8 mouse cellular contexts compared by ENCODE assay signal in the genomic region with DNA sequence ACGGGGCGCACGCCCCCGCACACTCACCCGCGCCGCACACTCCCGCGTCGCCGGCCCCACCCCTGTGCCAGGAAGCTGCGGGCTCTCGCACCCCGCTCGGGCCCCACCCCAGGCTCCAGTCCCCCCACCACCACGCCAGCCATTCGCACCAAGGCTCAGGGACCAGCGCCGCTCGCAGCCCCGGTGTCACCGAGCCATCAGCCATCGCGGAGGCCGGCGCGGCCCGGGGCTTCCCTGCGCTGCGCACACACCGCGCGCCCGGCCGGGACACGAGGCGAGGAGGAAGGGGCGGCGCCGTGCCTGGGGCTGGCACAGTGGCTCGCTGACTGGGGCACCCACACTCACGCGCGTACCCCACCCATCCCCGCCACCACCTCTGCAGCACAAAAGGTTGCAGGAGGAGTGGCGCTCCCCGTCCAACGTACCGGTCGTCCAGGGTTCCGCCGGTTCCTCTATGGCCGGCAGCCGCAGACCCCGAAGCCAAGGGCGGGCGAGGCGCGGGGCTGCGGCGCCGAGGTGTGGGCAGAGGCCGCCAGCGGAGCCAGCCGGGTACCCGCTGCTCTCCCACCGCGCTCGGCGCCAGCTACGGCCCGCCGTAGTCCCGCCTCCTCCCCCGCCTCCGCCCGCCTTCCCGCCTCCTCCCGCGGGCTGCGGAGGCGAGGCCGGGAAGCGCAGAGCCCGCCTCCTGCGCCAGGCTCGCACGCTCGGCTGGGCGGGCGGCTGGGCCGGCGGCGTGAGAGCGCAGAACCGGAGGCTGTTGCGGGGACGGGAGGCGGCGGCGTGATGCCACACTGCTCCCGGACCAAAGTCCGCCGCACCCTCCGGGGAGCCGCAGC. TPM values are rescaled to one million over a fixed set of nuclear protein-coding genes. Genes with fewer than 3 reads are reported as not detected.
A peak's percentile ranks its signal among the peaks of the same experiment; 100 is the strongest.
DNase-seq lines count a peak whose midpoint lies in the region; ATAC-seq and TF ChIP-seq lines count a peak whose summit lies in the region.

Gene D1Ertd622e (minus strand): TSS at position 669 of the 836 bp plus-strand sequence.

- peak within 1 kb of the TSS; percentile 99 for H3K9ac ChIP-seq in hindbrain, embryonic 15.5 days

- under 1% methylated on average over 69 of the region's 106 CpGs for WGBS in hindbrain, embryonic 15.5 days

- peaks cover 41% of the 10 kb centered on the region for H3K4me1 ChIP-seq in hindbrain, embryonic 15.5 days (replicated peaks)

- H3K36me3 ChIP-seq in hindbrain, embryonic 15.5 days = no peaks in the 10 kb centered on the region

- peak; percentile 78 for DNase-seq in ZHBTc4 (ENCODE audit: low read depth, low spot score)
- peak; percentile 78 to 84 for DNase-seq in cerebellum, postnatal 36 days
- DNase-seq in gastrocnemius, adult 18-20 months (ENCODE audit: low spot score) = peak; percentile 66
- DNase-seq in left cerebral cortex, adult 2 months (ENCODE audit: extremely low spot score in 1 of 2, low spot score in 2 of 2) = peak; percentile 85 to 87
- DNase-seq in right cerebral cortex, adult 2 months (ENCODE audit: low spot score in 2 of 2) = peak; percentile 68 to 77
- peak; percentile 23 for DNase-seq in urinary bladder, postnatal 10 days (ENCODE audit: low spot score)

- H3K27me3 ChIP-seq in hindbrain, embryonic 15.5 days = no peaks in the 10 kb centered on the region

- no peaks in the 10 kb centered on the region for H3K9me3 ChIP-seq in hindbrain, embryonic 15.5 days

- H3K27ac ChIP-seq in hindbrain, embryonic 15.5 days (replicated peaks) = peak within 1 kb of the TSS; percentile 99
- H3K27ac ChIP-seq in left cerebral cortex, adult 2 months = peak within 1 kb of the TSS; percentile 98

- peak; percentile 95 for ATAC-seq in hindbrain, embryonic 15.5 days (ENCODE audit: low FRiP score, low read depth)
- ATAC-seq in megakaryocyte, adult 5-6 weeks (ENCODE audit: poor library complexity, severe bottlenecking) = peak; percentile 56

- peak within 1 kb of the TSS; percentile 95 for H3K4me3 ChIP-seq in hindbrain, embryonic 15.5 days
- peak within 1 kb of the TSS; percentile 98 for H3K4me3 ChIP-seq in left cerebral cortex, adult 2 months

- peak within 1 kb of the TSS; percentile 76 for H3K4me2 ChIP-seq in hindbrain, embryonic 15.5 days

- TF ChIP-seq CTCF in left cerebral cortex, adult 2 months (IDR thresholded peaks at IDR 0.05) = no peak

- intact Hi-C loops in left cerebral cortex, adult 2 months (cut with DNase I) = loop anchor here (1.0 to 2.0 kb wide), 5 partner anchors 31 to 109 kb away; partner anchors contain the start of genes Gin1 and Ppip5k2

RNA-seq across cellular contexts. Expression of gene D1Ertd622e, which starts in this region (rescaled TPM):
- total RNA-seq in gastrocnemius, adult 18-20 months (2021) = 10 to 100 TPM; 13.2 to 16.2 TPM
- polyA plus RNA-seq in hindbrain, embryonic 15.5 days (2015; fragmentation: Nextera tagmentation; extraction: Ambion mirVana) = 55.6 and 57.3 TPM in 2 replicates
- 10 to 100 TPM; 70.4 to 84.7 TPM for total RNA-seq in left cerebral cortex, adult 2 months (2021)
- total RNA-seq in megakaryocyte, adult 5-6 weeks (2015) = 90.6 and 116 TPM in 2 replicates
- total RNA-seq in megakaryocyte, adult 5-6 weeks (2017) = 117 and 131 TPM in 2 replicates

Comparison
In these comparisons a context has a peak if more than half of its experiments do, and no peak if none do; other contexts are left out.
1. Peak in every context shown above with its lines: DNase-seq, ATAC-seq, H3K4me3 ChIP-seq and H3K27ac ChIP-seq.
2. RNA of gene D1Ertd622e (total RNA-seq): 90.6 to 131 TPM in megakaryocyte, adult 5-6 weeks and 70.4 to 84.7 TPM in left cerebral cortex, adult 2 months; 13.2 to 16.2 TPM in gastrocnemius, adult 18-20 months; every median in the first group is over 4 times any median in the second.
3. DNase-seq: peak in every context shown above with its lines; median percentile 86 in left cerebral cortex, adult 2 months; 81 in cerebellum, postnatal 36 days; 78 in ZHBTc4; 72 in right cerebral cortex, adult 2 months; 66 in gastrocnemius, adult 18-20 months; 23 in urinary bladder, postnatal 10 days.